Mouse (Mus musculus) limb, embryonic 13.5 days (tissue): ENCODE measurements around the gene Jarid2. TPM values are rescaled to one million over a fixed set of nuclear protein-coding genes. Genes with fewer than 3 reads are reported as not detected.
"Not testable (repeated sequence)": the region's sequence is repeated elsewhere in the genome, so short reads cannot be mapped to it uniquely, and the experiment has no call there.

Experiments used
- ATAC-seq: fragments of 200-750 bp; cut with Nextera tagmentation; 2 replicates; pipeline ENCODE4 v1.8.0; 2017; ENCODE audit warnings: low read depth, moderate number of reproducible peaks, moderate TSS enrichment; ENCODE audit not compliant: low FRiP score
- H3K27ac ChIP-seq: fragments of 300-500 bp; sonication (generic); 2 replicates; pipeline ENCODE4 v1.5.1; 2015; ENCODE audit warnings: inconsistent platforms, mild to moderate bottlenecking, moderate library complexity
- H3K27me3 ChIP-seq: fragments of 300-500 bp; sonication (generic); 2 replicates; pipeline ENCODE4 v1.6.1; 2015; ENCODE audit warnings: mild to moderate bottlenecking, inconsistent platforms
- H3K36me3 ChIP-seq: fragments of 300-500 bp; sonication (generic); 2 replicates; pipeline ENCODE4 v1.6.1; 2015; ENCODE audit warnings: inconsistent platforms, mild to moderate bottlenecking, moderate library complexity
- H3K4me1 ChIP-seq: fragments of 300-500 bp; sonication (generic); 2 replicates; pipeline ENCODE4 v1.6.1; 2015; ENCODE audit warnings: inconsistent platforms
- H3K4me2 ChIP-seq: fragments of 300-500 bp; sonication (generic); replicated peaks from 2 replicates; pipeline ENCODE4 v1.6.1; 2015; ENCODE audit warnings: inconsistent platforms, mild to moderate bottlenecking, moderate library complexity
- H3K4me3 ChIP-seq: fragments of 300-500 bp; sonication (generic); 2 replicates; pipeline ENCODE4 v1.5.1; 2015; ENCODE audit warnings: moderate library complexity, mild to moderate bottlenecking, inconsistent platforms
- H3K9ac ChIP-seq: fragments of 300-500 bp; sonication (generic); 2 replicates; pipeline ENCODE4 v1.6.1; 2015; ENCODE audit warnings: mild to moderate bottlenecking, inconsistent platforms
- H3K9me3 ChIP-seq: fragments of 300-500 bp; sonication (generic); 2 replicates; pipeline ENCODE4 v1.6.1; 2016; ENCODE audit warnings: inconsistent platforms
- WGBS: fragments of 180-500 bp; shearing (Covaris S2); methylation state at CpG from one replicate; pipeline ENCODE4 v1.1.7; 2015; 5-methylcytosine and 5-hydroxymethylcytosine counted together
- polyA plus RNA-seq: library from polyadenylated mRNA; unstranded; fragments of >200 nt; fragmentation: Nextera tagmentation; extraction: Ambion mirVana; gene quantifications from 2 replicates; pipeline ENCODE4 v1.2.1, GENCODE M21; 2015

Jarid2 gene
- polyA plus RNA-seq, 1 experiment from 2014 or later = 53.8 TPM

- H3K27ac ChIP-seq = no peak overlapping the region
- H3K4me3 ChIP-seq = no peak overlapping the region
- 55% methylated on average over 5 of the region's 5 CpGs for WGBS
- no peaks in the 10 kb centered on the region for H3K9me3 ChIP-seq
- H3K36me3 ChIP-seq = peaks cover 17% of the 10 kb centered on the region
- no peak for ATAC-seq
- no peak overlapping the region for H3K9ac ChIP-seq
- peaks cover 13% of the 10 kb centered on the region for H3K4me1 ChIP-seq
- no peak overlapping the region for H3K4me2 ChIP-seq
- H3K27me3 ChIP-seq = no peaks in the 10 kb centered on the region
Observed at GRCm38 (mm10) chr13:44828903-44829302, 99.6 kb downstream of the Jarid2 start.

- Histone ChIP-seq H3K27ac (no peak overlapping the region), H3K4me1 (peaks cover 13% of the 10 kb centered on the region), H3K27me3 (no peaks in the 10 kb centered on the region), H3K9me3 (no peaks in the 10 kb centered on the region), H3K36me3 (no peaks in the 10 kb centered on the region), H3K4me3 (no peak overlapping the region), H3K4me2 (no peak overlapping the region), H3K9ac (no peak overlapping the region)
- 84% methylated on average over 2 of the region's 2 CpGs for WGBS
- ATAC-seq = no peak
Observed at GRCm38 (mm10) chr13:44832104-44832503, 102.8 kb downstream of the Jarid2 start.

GRCm38 (mm10) chr13:44832866-44833265 is 103.6 kb downstream of the Jarid2 start:
- Histone ChIP-seq H3K9me3 (no peaks in the 10 kb centered on the region), H3K4me3 (no peak overlapping the region), H3K4me1 (peaks cover 13% of the 10 kb centered on the region), H3K27me3 (no peaks in the 10 kb centered on the region), H3K9ac (no peak overlapping the region), H3K36me3 (no peaks in the 10 kb centered on the region), H3K27ac (no peak overlapping the region), H3K4me2 (no peak overlapping the region)
- 82% methylated on average over 4 of the region's 4 CpGs for WGBS
- no peak for ATAC-seq

- Histone ChIP-seq H3K4me2 (no peak overlapping the region), H3K9me3 (no peaks in the 10 kb centered on the region), H3K9ac (no peak overlapping the region), H3K27me3 (no peaks in the 10 kb centered on the region), H3K36me3 (no peaks in the 10 kb centered on the region), H3K27ac (no peak overlapping the region), H3K4me1 (peaks cover 13% of the 10 kb centered on the region), H3K4me3 (no peak overlapping the region)
- ATAC-seq = no peak
- 55% methylated on average over 3 of the region's 3 CpGs for WGBS
Observed at GRCm38 (mm10) chr13:44833353-44833752, 104.1 kb downstream of the Jarid2 start.

GRCm38 (mm10) chr13:44837445-44837844 is 108.2 kb downstream of the Jarid2 start:
- WGBS = 81% methylated on average over 6 of the region's 6 CpGs

GRCm38 (mm10) chr13:44839866-44840835 is 110.9 kb downstream of the Jarid2 start:
- Histone ChIP-seq H3K4me3 (peak overlapping the region; percentile 33), H3K4me2 (peak overlapping the region; percentile 62), H3K36me3 (no peaks in the 10 kb centered on the region), H3K9me3 (no peaks in the 10 kb centered on the region), H3K27ac (peak overlapping the region; percentile 22; the same call in 1 of the 2 replicates), H3K9ac (peak overlapping the region; percentile 50), H3K4me1 (peaks cover 48% of the 10 kb centered on the region), H3K27me3 (no peaks in the 10 kb centered on the region)
- WGBS = 6% methylated on average over 20 of the region's 20 CpGs
- peak; percentile 40; the same call in 1 of the 2 replicates for ATAC-seq

More at GRCm38 (mm10) chr13:44837445-44837844, 108.2 kb downstream of the Jarid2 start:
- no peaks in the 10 kb centered on the region for H3K9me3 ChIP-seq
- H3K4me1 ChIP-seq = peaks cover 35% of the 10 kb centered on the region
- no peak overlapping the region for H3K4me2 ChIP-seq
- ATAC-seq = no peak
- H3K27ac ChIP-seq = no peak overlapping the region
- no peak overlapping the region for H3K9ac ChIP-seq
- H3K36me3 ChIP-seq = no peaks in the 10 kb centered on the region
- no peak overlapping the region for H3K4me3 ChIP-seq
- H3K27me3 ChIP-seq = no peaks in the 10 kb centered on the region

GRCm38 (mm10) chr13:44851426-44851825 is 122.2 kb downstream of the Jarid2 start:
- Histone ChIP-seq H3K9ac (no peak overlapping the region), H3K4me2 (no peak overlapping the region)

GRCm38 (mm10) chr13:44852024-44852423 is 122.8 kb downstream of the Jarid2 start:
- WGBS = 65% methylated on average over 3 of the region's 3 CpGs
- no peak for ATAC-seq

More at GRCm38 (mm10) chr13:44851426-44851825, 122.2 kb downstream of the Jarid2 start:
- no peak overlapping the region for H3K4me3 ChIP-seq
- H3K36me3 ChIP-seq = peaks cover 33% of the 10 kb centered on the region
- no peak overlapping the region for H3K27ac ChIP-seq
- no peaks in the 10 kb centered on the region for H3K4me1 ChIP-seq
- WGBS = 93% methylated on average over 2 of the region's 2 CpGs
- H3K9me3 ChIP-seq = no peaks in the 10 kb centered on the region
- ATAC-seq = no peak
- no peaks in the 10 kb centered on the region for H3K27me3 ChIP-seq

GRCm38 (mm10) chr13:44865566-44865965 is 136.3 kb downstream of the Jarid2 start:
- 86% methylated on average over 2 of the region's 2 CpGs for WGBS
- Histone ChIP-seq H3K9ac (no peak overlapping the region), H3K9me3 (peaks cover 7% of the 10 kb centered on the region; the same call in 1 of the 2 replicates), H3K36me3 (0 out of 2 replicates have a peak, but pooled peaks cover 7% of the 10 kb centered on the region), H3K4me1 (peaks cover 10% of the 10 kb centered on the region), H3K4me2 (no peak overlapping the region), H3K27ac (no peak overlapping the region), H3K4me3 (no peak overlapping the region), H3K27me3 (no peaks in the 10 kb centered on the region)
- ATAC-seq = no peak

More at GRCm38 (mm10) chr13:44852024-44852423, 122.8 kb downstream of the Jarid2 start:
- Histone ChIP-seq H3K4me2 (no peak overlapping the region), H3K27ac (no peak overlapping the region), H3K9ac (no peak overlapping the region), H3K4me1 (no peaks in the 10 kb centered on the region), H3K9me3 (no peaks in the 10 kb centered on the region), H3K36me3 (peaks cover 33% of the 10 kb centered on the region), H3K4me3 (no peak overlapping the region), H3K27me3 (no peaks in the 10 kb centered on the region)

GRCm38 (mm10) chr13:44868037-44868650 is 138.9 kb downstream of the Jarid2 start:
- no peak for ATAC-seq
- no peak overlapping the region for H3K9ac ChIP-seq
- no peak overlapping the region for H3K4me2 ChIP-seq
- 76% methylated on average over 4 of the region's 4 CpGs for WGBS
- H3K9me3 ChIP-seq = peaks cover 7% of the 10 kb centered on the region; the same call in 1 of the 2 replicates
- no peaks in the 10 kb centered on the region for H3K27me3 ChIP-seq
- H3K36me3 ChIP-seq = 0 out of 2 replicates have a peak, but pooled peaks cover 10% of the 10 kb centered on the region
- H3K4me3 ChIP-seq = no peak overlapping the region
- H3K27ac ChIP-seq = no peak overlapping the region
- peaks cover 10% of the 10 kb centered on the region for H3K4me1 ChIP-seq

- H3K4me1 ChIP-seq = peaks cover 11% of the 10 kb centered on the region
- not testable (repeated sequence) for H3K9me3 ChIP-seq, H3K27me3 ChIP-seq, H3K4me3 ChIP-seq, H3K27ac ChIP-seq, H3K9ac ChIP-seq, H3K4me2 ChIP-seq
- 76% methylated on average over 47 of the region's 47 CpGs for WGBS
- ATAC-seq = peak; percentile 100
- peaks cover 14% of the 10 kb centered on the region for H3K36me3 ChIP-seq
Observed at GRCm38 (mm10) chr13:44869418-44870119, 140.3 kb downstream of the Jarid2 start.
